Mouse (Mus musculus) adrenal gland, postnatal 36 days (tissue): Measurements from ENCODE around the gene Plscr3. TPM values are rescaled to one million over a fixed set of nuclear protein-coding genes. Genes with fewer than 3 reads are reported as not detected.

Source experiments
- DNase-seq, 2 experiments: peaks; one replicate each; pipeline ENCODE4 v3.0.0; 2021; ENCODE audit warnings: mixed read lengths in 1 of 2
- long read RNA-seq, 2 experiments: library from polyadenylated mRNA; stranded (forward); transcript quantifications; one replicate each; pipeline ENCODE4 v2.0.0; 2021; ENCODE audit warnings: borderline sequencing depth in 2 of 2
- total RNA-seq, 2 experiments: library from RNA; stranded (reverse); gene quantifications; 2 replicates each; pipeline ENCODE4 v1.2.3; 2021

Plscr3 gene
- 10 to 100 TPM; 49.3 to 50.4 TPM for total RNA-seq
- long read RNA-seq, experiment 1, transcript Plscr3-203 (8 exons, 2,785 nt): minor isoform, 20 of 73 reads
- long read RNA-seq, experiment 1, transcript Plscr3-201 (7 exons, 1,927 nt): major isoform, 23 of 73 reads
- long read RNA-seq, experiment 1, transcript Plscr3-202 (8 exons, 1,835 nt): minor isoform, 7 of 73 reads
- long read RNA-seq, experiment 1, partial matches to known transcripts: 10 of 73 reads
- long read RNA-seq, experiment 1, other reads (novel, unspliced or antisense): 13 of 73 reads
- long read RNA-seq, experiment 2, transcript Plscr3-201 (7 exons, 1,927 nt): minor isoform, 9 of 28 reads
- long read RNA-seq, experiment 2, transcript Plscr3-203 (8 exons, 2,785 nt): major isoform, 13 of 28 reads
- long read RNA-seq, experiment 2, partial matches to known transcripts: 0 of 28 reads
- long read RNA-seq, experiment 2, other reads (novel, unspliced or antisense): 6 of 28 reads

DNA sequence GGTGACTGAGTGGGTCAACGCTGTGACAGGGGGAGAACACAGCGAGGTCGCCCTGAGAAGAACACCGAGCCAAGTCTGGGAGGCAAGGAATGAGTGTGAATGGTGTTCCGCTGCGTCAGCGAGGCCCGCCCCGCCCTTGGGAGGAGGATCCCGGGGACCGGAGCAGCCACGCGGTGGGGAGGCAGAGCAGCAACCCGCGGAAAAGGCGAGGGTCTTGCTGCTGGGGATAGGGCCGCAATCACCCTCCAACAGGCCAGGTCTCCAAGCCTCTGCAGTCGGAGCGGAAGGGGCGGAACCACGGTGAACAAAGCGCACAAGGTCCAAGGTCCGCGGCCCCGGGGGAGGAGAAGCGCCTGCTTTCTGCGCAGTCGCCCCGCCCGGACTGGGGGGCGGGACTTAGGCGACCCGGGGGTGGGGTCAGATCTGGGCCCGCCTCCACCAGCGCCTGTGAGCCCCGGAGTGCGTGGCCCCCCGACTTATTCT, at the start of gene Plscr3:
Gene Plscr3 (plus strand): TSS at position 179 of the 483 bp plus-strand sequence.
- DNase-seq: peak; percentile 93 to 97

DNA sequence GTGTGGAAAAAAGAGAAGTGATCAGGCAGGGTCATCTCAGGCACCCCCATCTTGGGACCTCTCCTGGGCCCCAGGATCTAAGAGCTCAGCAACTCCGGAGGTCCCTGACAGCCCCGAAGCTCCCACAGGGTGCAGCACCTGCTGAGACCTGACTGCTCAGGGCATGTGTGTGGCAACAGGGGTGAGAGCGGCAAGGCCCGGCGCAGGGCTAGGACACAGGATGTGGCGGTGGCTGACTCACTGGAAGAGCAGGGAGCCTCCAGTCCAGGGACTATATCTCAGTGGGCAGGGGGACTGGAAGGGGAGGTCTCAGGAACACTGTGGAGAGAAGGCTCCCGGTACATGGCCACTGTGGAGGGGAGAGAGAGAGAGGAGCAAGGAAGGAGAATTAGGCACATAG, 48.3 kb upstream of the Plscr3 start:
- DNase-seq: no peak

DNA sequence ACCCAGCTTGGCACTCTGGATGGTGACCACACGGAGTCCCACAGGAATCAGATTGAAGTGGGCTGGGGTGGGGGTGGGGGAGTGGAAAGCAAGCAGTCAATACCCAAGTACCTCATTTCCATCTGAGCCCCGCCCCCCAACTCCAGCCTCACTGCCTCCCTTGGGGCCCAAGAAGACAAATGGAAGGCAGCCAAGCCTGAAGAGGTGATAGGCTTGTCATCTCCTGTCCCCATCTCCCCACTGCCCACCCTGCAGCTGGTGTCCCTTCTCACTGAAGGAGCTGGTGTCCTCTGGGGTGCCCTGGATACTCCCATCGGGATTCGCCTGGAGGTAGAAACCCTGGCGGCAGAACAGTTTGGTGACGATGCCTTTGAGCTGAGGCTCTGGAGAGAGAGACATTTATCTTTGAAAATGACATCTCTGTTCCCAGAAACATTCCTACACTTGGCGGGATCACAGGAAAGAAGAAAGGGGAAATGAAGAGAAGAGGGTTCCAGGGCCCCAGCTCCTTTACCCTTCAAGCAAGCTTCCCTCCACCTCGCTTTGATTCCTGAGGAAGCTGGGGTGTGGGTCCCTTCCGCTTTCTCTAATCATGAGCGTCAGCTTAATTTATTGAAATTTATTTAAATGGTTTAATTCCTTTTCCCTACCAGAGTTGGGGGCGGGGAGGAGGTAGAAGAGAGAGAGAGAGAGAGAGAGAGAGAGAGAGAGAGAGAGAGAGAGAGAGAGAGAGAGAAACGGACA, 46.6 kb upstream of the Plscr3 start:
- DNase-seq: peak in 1 of 2 experiments; percentile 50

DNA sequence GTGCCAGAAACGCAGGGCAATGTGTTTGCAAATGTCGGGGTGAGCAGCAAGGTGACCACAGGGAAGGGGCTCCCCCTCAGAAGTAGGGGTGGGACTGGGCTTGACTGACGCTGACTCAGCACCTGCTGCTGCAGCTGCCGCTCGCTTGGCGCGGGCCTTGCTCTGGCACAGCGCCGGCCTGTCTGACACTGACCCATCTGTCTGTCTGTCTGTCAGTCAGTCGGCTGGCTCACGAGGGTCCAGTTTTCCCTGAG, 46.1 kb upstream of the Plscr3 start:
- peak; percentile 35 to 65 for DNase-seq

DNA sequence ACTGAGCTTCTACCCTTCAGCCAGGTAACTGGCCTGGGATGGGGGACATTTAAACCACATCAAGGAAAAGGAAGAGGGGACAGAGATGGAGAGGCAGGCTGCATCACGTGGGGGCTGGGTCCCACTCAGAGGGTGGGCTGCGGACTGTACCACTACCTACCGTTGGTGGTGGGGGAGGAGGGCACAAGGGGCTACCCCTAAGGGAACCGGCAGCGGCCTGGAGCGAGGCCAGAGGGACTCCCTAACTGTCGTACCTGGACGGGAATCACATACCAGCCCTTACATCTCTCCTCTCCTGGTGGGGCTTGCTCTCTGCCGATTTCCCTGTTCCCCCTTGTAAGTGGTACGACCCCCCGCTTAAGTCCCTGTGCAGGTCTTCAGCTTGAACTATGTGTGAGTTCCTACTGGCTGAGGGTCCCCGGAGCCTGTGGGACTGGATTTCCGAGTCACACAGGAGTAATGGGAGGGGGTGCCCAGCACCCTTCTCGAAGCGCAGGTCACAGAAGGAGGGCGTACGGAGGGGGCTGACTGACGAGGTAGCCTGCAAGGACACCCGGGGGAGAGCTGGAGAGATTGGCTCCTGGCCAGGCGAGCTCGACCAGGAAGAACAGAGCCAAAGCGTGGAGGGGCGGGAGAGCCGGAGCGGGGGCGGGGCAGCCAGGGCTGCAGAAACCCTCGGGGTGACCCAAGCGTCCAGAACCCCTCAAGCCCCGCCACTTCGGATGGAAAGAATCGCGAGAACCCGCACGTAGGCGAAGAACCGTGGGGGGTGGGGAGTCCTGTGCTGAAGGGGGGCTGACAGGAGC, 45.6 kb upstream of the Plscr3 start:
- peak; percentile 53 to 80 for DNase-seq

DNA sequence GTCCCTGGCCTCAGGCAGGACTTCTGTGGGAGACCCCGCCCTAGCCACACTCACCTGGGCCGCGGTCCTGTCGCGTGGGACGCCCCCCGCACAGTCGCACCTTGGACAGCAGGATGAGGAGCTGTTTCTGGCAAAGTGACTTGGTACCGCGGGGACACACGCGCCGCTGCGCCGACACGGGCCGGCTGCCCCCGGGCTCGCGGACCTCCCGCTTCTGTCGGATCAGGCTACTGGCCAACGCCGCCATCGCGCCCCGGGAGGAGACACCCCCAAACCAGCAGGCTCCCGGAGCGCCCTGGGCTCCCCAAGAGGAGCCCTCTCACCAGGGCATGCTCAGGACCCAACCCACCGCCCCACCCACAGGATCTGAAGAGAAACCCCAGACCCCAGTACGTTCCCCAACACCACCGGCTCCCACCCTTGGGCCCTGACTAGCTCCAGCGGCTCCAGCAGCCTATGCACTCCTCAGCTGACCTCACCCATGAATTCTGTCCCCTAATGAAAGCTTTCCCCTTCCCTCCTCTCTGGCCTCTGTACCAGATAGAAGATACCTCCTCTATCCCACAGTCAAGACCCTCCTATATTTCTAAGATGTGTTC, 44.7 kb upstream of the Plscr3 start, which contains the start of gene Fgf11:
Gene Fgf11 (minus strand): TSS at position 479 of the 599 bp plus-strand sequence.
- peak; percentile 20 to 40 for DNase-seq

DNA sequence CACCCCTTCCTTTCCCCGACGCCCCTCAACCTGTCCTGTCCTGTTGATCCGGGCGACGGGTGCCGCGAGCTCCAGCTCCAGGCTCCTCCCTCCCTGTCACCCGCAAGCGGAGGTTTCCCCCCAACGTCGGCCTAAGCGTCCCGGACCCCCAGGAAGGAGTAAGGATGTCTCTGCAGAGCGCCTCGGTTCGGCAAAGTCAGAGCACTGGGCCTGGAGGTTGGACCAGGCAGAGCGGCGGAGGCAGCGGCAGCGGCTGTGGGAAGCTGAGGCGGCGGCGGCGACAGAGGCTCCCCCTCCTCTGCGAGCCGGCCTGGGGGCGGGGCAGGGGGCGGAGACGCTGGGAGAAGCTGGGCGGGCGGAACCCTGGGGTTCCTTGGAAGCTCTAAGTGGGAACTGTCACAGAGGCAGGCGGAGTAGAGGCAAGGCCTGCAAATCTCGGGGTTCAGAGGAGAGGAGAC, 43.5 kb upstream of the Plscr3 start:
- peak; percentile 95 to 98 for DNase-seq

DNA sequence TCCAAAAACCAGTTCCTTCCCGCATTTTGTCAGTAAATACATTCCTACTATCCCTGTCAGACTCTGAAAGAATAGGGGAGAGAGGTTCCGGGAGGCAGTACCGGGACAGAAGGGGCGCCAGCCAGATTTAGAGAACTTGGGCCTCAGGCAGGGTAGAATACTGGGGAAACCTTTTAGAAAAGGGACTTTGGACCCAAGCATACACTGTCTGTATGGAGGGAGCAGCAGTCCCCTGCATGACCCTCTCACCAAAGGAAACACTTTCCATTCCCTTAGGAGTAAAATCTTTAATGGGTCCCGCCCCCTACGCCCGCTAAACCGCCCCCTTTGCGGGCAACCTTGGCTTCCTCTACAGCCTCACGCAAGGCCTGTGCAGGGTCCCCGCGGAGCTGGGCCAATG, 42.8 kb upstream of the Plscr3 start:
- DNase-seq: no peak

DNA sequence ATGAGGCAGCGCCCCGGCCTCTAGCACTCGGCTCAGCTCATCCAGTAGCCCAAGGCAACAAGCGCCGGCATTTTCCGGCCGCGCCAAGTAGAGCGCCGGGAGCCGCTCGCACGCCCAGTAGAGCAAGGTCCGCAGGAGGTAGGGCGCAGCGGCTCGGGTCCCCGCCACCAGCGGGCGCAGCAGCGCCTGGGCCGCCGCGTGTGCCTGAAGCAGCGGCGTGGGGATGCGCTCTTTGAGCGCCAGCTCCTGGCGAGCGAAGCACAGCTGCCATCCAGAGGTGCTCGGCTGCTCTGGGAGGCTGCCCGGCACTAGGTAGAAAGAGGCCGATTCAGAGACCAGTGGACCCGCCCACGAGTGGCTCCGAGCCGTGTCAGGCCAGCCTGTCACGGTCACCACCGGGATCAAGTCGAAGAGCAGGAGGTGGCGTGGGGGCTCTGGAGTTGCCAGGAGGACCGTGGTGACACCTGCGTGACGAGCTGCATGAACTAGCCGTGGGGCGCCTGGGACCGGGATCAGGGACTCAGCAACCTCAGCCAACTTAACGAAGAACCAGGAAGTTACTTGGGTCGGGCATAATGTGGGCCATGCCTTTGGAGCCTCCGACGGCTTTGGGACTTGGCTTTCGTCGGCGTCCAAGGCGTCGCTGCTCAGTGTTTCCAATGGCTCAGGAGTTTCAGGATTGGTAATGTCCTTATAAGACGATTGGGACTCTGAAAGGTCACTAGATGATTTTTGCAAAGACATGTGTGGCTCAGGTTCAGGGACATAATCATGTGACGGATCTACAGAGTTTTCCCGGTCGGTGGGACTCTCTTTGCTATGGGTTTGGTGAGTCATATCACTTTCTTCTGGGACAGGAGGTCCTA, 42.2 kb upstream of the Plscr3 start:
- peak; percentile 90 to 92 for DNase-seq

DNA sequence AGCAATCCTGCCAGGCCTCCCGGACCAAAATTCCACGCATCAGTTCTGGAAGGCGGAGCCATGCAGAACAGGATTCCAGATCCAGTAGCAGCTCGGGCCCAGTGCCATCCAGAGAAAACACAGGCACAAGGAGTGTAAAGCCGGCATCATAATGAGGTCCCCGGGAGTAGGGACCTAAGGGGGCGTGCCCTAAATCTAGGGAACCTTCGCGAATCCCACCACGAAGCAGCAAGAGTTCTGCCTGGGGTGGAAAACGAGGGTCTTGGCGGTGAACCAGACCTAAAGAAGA, 41.6 kb upstream of the Plscr3 start:
- peak; percentile 20 to 57 for DNase-seq

DNA sequence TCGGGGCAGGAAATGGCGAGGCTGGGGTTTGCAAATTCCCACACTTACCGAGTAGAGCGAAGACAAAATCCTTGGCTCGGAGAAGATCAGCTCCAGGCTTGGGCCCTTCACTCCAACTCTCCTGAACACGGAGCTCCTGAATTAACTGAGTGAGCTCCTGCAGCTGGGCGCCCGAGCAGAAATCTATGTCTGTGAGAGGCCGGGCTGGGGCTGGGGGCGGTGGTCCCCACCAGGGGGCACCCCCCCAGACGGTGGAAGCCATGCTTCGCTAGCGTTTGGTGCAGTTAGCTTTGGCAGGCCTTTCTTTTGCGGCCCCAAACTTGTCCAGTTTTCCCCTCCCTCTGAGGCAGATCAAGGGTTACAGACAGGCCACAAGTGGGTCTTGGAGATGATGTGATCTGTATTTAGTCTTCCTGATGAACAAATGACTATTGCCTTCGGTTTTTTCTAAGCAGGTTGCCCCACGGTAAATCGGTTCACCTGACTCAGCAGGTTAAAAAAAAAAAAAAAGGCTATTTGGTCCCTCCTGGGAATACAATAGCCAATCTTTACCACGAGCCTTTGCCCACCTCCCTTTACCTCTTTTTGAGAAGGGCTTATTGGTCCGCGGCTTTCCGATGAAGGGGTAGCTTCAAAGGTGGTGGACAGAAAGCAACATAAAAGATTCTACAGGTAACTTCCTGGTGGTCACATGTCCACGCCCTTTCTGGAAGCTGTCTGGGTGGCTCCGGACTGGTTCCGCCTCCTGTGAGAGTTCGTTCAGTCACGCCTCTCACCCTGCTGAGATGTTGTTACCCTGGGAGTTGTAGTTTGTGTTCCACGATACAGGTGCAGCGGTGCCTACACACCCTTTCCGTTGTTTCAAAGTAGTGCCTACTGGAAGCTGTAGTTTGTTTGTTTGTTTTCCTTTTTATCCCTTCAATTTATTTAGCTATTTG, 40.9 kb upstream of the Plscr3 start, which contains the start of gene Tmem102:
Gene Tmem102 (minus strand): TSS at position 653 of the 938 bp plus-strand sequence.
- DNase-seq: no peak

DNA sequence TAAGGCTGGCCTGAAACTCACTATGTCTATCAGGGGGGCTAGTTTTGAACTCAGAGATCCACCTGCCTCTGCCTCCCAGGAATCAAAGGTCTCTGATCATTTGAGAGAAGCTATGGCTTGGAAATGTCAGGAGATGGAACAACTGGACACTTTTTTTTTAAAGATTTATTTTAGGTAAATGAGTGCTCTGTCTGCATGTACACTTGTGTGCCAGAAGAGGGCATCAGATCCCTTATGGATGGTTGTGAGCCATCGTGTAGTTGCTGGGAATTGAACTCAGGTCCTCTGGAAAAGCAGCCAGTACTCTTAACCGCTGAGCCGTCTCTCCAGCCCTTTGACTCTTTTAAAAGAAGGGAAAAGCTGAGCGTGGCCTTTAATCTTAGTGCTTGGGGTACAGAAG, 39.8 kb upstream of the Plscr3 start:
- no peak for DNase-seq

DNA sequence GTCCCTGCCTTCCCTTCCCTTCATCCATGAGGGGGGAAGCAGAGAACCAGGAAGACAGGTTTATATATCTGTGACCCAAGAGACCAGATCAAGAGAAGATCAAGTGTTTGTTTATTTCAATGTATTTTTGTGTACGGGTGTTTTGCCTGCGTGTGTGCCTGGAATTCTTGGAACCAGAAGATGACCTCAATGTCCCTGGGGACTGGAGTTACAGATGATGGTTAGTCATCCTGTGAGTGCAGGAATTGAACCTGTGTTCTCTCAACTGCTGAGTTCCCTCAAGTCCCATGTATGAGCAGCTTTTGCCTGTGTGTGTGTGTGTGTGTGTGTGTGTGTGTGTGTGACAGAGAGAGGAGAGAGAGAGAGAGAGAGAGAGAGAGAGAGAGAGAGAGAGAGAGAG, 38.5 kb upstream of the Plscr3 start:
- no peak for DNase-seq

DNA sequence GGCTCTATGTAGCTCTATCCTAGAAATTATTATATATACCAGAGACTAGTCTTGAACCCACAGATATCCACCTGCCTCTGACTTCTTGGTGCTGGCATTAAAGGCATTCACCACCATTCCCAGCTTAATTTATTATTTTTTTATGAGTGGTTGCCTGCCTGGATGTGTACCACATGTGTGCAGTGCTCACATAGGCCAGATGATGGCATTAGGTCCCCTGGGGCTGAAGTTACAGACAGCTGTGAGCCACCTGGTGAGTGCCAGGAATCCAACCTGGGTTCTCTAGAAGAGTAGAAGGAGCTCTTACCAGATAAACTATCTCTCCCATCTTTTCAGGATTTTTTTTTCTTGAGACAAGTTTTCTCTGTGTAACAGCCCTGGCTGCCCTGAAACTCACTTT, 35.9 kb upstream of the Plscr3 start:
- DNase-seq: no peak

DNA sequence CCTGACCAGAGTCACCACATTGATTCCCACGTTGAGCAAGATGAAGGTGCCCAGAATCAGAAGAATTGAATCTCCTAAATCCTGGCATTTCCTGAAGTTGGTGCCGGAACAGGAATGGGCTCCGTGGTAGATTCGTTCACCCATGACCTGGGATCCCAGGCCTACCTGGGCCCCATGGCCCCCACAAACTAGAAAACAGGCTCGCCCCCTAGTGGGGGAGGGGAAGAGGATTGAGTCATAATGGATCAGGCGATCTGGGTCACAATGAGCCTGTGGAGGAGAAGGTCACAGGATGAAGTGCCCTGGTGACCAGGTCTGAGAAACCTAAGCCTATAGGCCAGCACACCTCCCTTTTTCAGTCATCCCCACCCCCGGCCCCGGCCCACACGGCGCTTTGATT, 31.0 kb upstream of the Plscr3 start, which contains the start of gene Gm39566:
Gene Gm39566 (minus strand): TSS at position 144 of the 400 bp plus-strand sequence.
- DNase-seq: no peak

DNA sequence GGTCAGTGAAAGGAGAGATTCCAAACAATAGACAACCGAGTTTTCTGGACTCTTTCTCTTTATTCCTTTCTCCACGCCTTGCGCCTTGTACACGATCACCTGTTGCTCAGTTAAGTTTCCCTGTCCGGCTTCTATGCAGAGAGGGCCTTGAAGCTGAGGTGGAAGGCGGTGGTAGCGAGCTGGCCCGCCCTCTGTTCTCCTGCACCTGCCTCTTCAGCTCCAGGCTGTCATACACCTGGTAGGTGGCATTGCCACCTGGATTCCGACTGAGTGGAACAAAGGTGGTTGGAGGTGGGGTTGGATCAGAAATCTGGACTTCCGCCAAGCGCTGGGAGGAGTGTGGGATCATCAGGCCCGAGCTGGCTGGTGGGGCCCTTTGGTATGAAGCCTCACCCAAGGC, 29.7 kb upstream of the Plscr3 start:
- DNase-seq: no peak

DNA sequence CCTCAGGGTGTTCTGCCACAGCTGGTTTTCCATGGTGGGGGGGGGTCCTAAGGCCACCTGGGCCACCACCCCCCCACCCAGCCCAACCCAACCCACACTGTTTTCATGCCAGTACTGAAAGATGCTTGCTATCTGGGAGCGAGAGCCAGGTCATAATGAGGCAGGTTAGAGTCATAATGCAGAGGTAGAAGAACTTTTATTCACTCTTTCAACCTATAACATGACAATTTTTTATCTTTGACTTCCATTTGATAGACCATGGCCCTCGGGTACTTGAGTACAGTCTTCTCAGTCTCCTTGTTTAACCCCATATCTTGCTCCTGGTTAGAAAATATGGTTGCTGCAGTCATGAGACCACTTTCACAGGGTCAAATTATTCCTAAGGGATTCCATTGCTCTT, 27.8 kb upstream of the Plscr3 start, which contains the start of gene Spem2:
Gene Spem2 (minus strand): TSS at position 101 of the 400 bp plus-strand sequence.
- no peak for DNase-seq

DNA sequence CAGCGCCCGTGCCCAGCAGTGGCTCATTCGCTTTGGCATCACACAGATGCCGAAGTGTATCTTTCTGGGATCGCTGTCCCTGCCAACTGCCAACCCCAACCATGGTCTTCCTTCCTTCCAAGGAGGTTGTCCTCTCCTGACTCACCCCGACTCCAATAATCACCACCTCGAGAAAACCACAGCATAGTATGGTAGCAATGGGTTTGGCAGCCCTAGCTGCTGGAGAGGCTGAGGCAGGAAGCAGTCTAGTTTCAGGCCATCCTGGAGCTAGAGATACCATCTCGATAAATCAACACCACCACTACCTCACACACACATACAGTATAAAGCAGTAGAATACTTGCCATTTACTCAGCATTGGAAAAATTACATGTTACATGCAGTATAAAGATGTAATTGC, 27.3 kb upstream of the Plscr3 start:
- DNase-seq: no peak

DNA sequence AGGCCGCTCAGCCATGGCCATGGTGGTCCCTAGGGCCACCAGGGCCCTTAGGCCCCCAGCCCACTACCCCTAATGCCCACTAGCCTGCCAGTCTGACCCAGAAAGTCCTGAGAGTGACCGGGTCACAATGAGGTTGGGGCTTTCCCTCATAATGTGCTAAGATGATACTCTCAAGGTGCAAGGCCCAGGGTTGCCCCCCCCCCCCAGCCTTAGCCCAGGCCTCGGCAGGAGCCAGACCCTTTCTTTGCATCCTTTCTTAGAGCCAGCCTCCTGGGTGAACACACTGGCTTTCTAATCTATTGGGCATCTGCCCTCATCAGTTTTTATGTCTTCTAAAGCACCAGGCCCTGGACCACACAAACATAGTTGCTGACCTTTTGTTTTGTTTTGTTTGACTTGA, 24.1 kb upstream of the Plscr3 start, which contains the start of gene Spem1:
Gene Spem1 (minus strand): TSS at position 101 of the 400 bp plus-strand sequence.
- no peak for DNase-seq

DNA sequence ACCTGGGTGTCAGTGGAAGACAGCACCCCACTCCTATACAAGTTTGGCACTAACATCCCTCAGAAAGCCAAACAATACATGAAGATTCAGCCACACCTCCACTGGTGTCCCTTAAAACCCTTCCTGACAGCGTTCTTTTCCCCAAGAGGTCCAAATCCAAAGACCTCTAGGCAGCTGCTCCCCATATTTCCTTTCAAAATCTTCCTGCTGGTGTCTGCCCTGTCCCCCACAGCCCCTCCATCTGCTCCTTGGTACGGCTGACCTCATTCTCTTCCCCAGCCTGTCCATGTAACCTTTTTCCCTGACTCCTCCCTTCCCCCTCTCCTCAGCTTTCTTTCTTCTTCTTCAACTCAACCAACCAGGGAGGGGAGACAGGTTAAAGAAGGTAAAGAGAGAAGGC, 22.7 kb upstream of the Plscr3 start:
- no peak for DNase-seq
